Mouse (Mus musculus): Measurements from ENCODE around the gene Foxi1. TPM values are rescaled to one million over a fixed set of nuclear protein-coding genes. Genes with fewer than 3 reads are reported as not detected.

The Foxi1 gene
- polyA plus RNA-seq, 2 experiments = not detected

- ATAC-seq (ENCODE audit: low FRiP score, low read depth) = no peak
- Histone ChIP-seq H3K27me3 (ENCODE audit: control insufficient read depth, insufficient read depth, low read length) (no peaks in the 10 kb centered on the region), H3K4me3 (replicated peaks; ENCODE audit: low read length) (no peak overlapping the region), H3K4me1 (ENCODE audit: control insufficient read depth, insufficient read depth, low read length) (peaks cover 12% of the 10 kb centered on the region), H3K4me2 (replicated peaks; ENCODE audit: low read depth, low read length, severe bottlenecking) (no peak overlapping the region), H3K9me3 (ENCODE audit: control insufficient read depth, low read length) (peaks cover 4% of the 10 kb centered on the region), H3K27ac (replicated peaks; ENCODE audit: low read depth, low read length) (no peak overlapping the region), H3K9ac (ENCODE audit: low read depth, low read length, severe bottlenecking) (no peak overlapping the region), H3K36me3 (ENCODE audit: control insufficient read depth, insufficient read depth, low read length) (no peaks in the 10 kb centered on the region)
- TF ChIP-seq POLR2A (IDR thresholded peaks at IDR 0.05; ENCODE audit: borderline replicate concordance, extremely low read depth, insufficient read depth, insufficient read length) = no peak
- peak; percentile 28 for DNase-seq (ENCODE audit: low spot score)
- WGBS = 50% methylated on average over 4 of the region's 4 CpGs
Observed at GRCm38 (mm10) chr11:34166392-34166791, 41.5 kb downstream of the Foxi1 start.

GRCm38 (mm10) chr11:34165278-34165677, 42.6 kb downstream of the Foxi1 start:
- H3K9me3 ChIP-seq (ENCODE audit: control insufficient read depth, low read length) = peaks cover 6% of the 10 kb centered on the region
- H3K9ac ChIP-seq (ENCODE audit: low read depth, low read length, severe bottlenecking) = no peak overlapping the region
- no peak overlapping the region for H3K4me2 ChIP-seq (replicated peaks; ENCODE audit: low read depth, low read length, severe bottlenecking)
- no peaks in the 10 kb centered on the region for H3K36me3 ChIP-seq (ENCODE audit: control insufficient read depth, insufficient read depth, low read length)
- peaks cover 12% of the 10 kb centered on the region for H3K4me1 ChIP-seq (ENCODE audit: control insufficient read depth, insufficient read depth, low read length)
- 90% methylated on average over 11 of the region's 11 CpGs for WGBS
- no peaks in the 10 kb centered on the region for H3K27me3 ChIP-seq (ENCODE audit: control insufficient read depth, insufficient read depth, low read length)
- H3K4me3 ChIP-seq (replicated peaks; ENCODE audit: low read length) = no peak overlapping the region
- ATAC-seq (ENCODE audit: low FRiP score, low read depth) (no peak), DNase-seq (ENCODE audit: low spot score) (no peak)
- no peak for TF ChIP-seq POLR2A (IDR thresholded peaks at IDR 0.05; ENCODE audit: borderline replicate concordance, extremely low read depth, insufficient read depth, insufficient read length)
- H3K27ac ChIP-seq (replicated peaks; ENCODE audit: low read depth, low read length) = no peak overlapping the region

GRCm38 (mm10) chr11:34158916-34159315, 49.0 kb downstream of the Foxi1 start:
- Histone ChIP-seq H3K36me3 (ENCODE audit: control insufficient read depth, insufficient read depth, low read length) (no peaks in the 10 kb centered on the region), H3K4me2 (replicated peaks; ENCODE audit: low read depth, low read length, severe bottlenecking) (no peak overlapping the region), H3K9ac (ENCODE audit: low read depth, low read length, severe bottlenecking) (no peak overlapping the region), H3K27me3 (ENCODE audit: control insufficient read depth, insufficient read depth, low read length) (no peaks in the 10 kb centered on the region), H3K9me3 (ENCODE audit: control insufficient read depth, low read length) (peaks cover 6% of the 10 kb centered on the region), H3K4me1 (ENCODE audit: control insufficient read depth, insufficient read depth, low read length) (no peaks in the 10 kb centered on the region), H3K27ac (replicated peaks; ENCODE audit: low read depth, low read length) (no peak overlapping the region), H3K4me3 (replicated peaks; ENCODE audit: low read length) (no peak overlapping the region)
- ATAC-seq (ENCODE audit: low FRiP score, low read depth) (no peak), DNase-seq (ENCODE audit: low spot score) (no peak)
- no peak for TF ChIP-seq POLR2A (IDR thresholded peaks at IDR 0.05; ENCODE audit: borderline replicate concordance, extremely low read depth, insufficient read depth, insufficient read length)
- WGBS = 90% methylated on average over 9 of the region's 9 CpGs

GRCm38 (mm10) chr11:34155235-34155634, 52.7 kb downstream of the Foxi1 start:
- 73% methylated on average over 7 of the region's 7 CpGs for WGBS
- no peak overlapping the region for H3K27ac ChIP-seq (replicated peaks; ENCODE audit: low read depth, low read length)
- H3K4me3 ChIP-seq (replicated peaks; ENCODE audit: low read length) = no peak overlapping the region
- H3K9ac ChIP-seq (ENCODE audit: low read depth, low read length, severe bottlenecking) = no peak overlapping the region
- no peak for TF ChIP-seq POLR2A (IDR thresholded peaks at IDR 0.05; ENCODE audit: borderline replicate concordance, extremely low read depth, insufficient read depth, insufficient read length)
- no peak overlapping the region for H3K4me2 ChIP-seq (replicated peaks; ENCODE audit: low read depth, low read length, severe bottlenecking)
- no peaks in the 10 kb centered on the region for H3K27me3 ChIP-seq (ENCODE audit: control insufficient read depth, insufficient read depth, low read length)
- no peak for DNase-seq (ENCODE audit: low spot score)
- no peak for ATAC-seq (ENCODE audit: low FRiP score, low read depth)
- no peaks in the 10 kb centered on the region for H3K9me3 ChIP-seq (ENCODE audit: control insufficient read depth, low read length)
- no peaks in the 10 kb centered on the region for H3K4me1 ChIP-seq (ENCODE audit: control insufficient read depth, insufficient read depth, low read length)
- H3K36me3 ChIP-seq (ENCODE audit: control insufficient read depth, insufficient read depth, low read length) = no peaks in the 10 kb centered on the region

Other genes with a start within 250 kb of the Foxi1 start
- gene Kcnmb1, start 245.1 kb downstream of the Foxi1 start, polyA plus RNA-seq (2012; rRNA removed) = 0.10 and 0.13 TPM in 2 replicates
- gene Kcnmb1, start 245.1 kb downstream of the Foxi1 start, polyA plus RNA-seq (2014; fragmentation: Nextera tagmentation; extraction: Ambion mirVana) = 0.07 and 0.18 TPM in 2 replicates
- 2.4 and 3.4 TPM in 2 replicates for gene Kcnip1, start 214.9 kb downstream of the Foxi1 start, polyA plus RNA-seq (2012; rRNA removed)
- gene Kcnip1, start 214.9 kb downstream of the Foxi1 start, polyA plus RNA-seq (2014; fragmentation: Nextera tagmentation; extraction: Ambion mirVana) = 4.5 and 5.0 TPM in 2 replicates
- gene Lcp2, start 161.2 kb downstream of the Foxi1 start, polyA plus RNA-seq (2012; rRNA removed) = 4.2 and 5.1 TPM in 2 replicates
- 4.4 and 6.1 TPM in 2 replicates for gene Lcp2, start 161.2 kb downstream of the Foxi1 start, polyA plus RNA-seq (2014; fragmentation: Nextera tagmentation; extraction: Ambion mirVana)
- gene 4930469K13Rik, start 109.5 kb downstream of the Foxi1 start, polyA plus RNA-seq (2012; rRNA removed) = 0.23 TPM in 1 of 2 replicates, not detected in the other
- not detected in 2 replicates for gene 4930469K13Rik, start 109.5 kb downstream of the Foxi1 start, polyA plus RNA-seq (2014; fragmentation: Nextera tagmentation; extraction: Ambion mirVana)
- 2.2 and 2.5 TPM in 2 replicates for gene Fam196b, start 106.7 kb upstream of the Foxi1 start, polyA plus RNA-seq (2012; rRNA removed)
- gene Fam196b, start 106.7 kb upstream of the Foxi1 start, polyA plus RNA-seq (2014; fragmentation: Nextera tagmentation; extraction: Ambion mirVana) = 1.1 and 1.5 TPM in 2 replicates